Mouse (Mus musculus): ENCODE results near the gene Cdca3. TPM values are rescaled to one million over a fixed set of nuclear protein-coding genes. Genes with fewer than 3 reads are reported as not detected.

The Cdca3 gene
- total RNA-seq, 2 experiments from 2014 or later, result 1.6 to 1.7 TPM

DNA sequence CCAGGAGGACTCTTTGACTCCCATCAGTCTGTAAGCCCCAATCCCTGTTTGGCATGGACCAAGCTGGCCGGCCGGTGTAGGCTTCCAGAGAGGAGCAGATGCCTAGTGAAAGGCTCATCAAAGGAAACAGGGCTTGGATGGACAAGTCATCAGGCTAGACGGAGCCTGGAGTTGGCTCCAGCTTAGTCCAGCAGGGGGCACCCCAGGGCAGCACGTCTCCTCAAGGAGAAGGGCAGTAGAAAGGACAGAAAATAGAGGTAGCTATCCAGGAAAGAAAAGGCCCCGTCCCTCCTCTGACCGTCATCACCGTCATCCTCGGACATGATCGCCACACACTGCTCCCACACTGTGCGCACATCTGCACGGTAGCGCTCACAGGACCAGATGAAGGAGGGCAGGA is 30.4 kb downstream of the Cdca3 start:
- peak; percentile 91 to 93 for DNase-seq (ENCODE audit: low spot score in 2 of 2)
- intact Hi-C loops (cut with DNase I), result loop anchor here (5.0 kb wide), 1 partner anchor 73 kb away; the partner anchor contains the start of gene Mlf2

DNA sequence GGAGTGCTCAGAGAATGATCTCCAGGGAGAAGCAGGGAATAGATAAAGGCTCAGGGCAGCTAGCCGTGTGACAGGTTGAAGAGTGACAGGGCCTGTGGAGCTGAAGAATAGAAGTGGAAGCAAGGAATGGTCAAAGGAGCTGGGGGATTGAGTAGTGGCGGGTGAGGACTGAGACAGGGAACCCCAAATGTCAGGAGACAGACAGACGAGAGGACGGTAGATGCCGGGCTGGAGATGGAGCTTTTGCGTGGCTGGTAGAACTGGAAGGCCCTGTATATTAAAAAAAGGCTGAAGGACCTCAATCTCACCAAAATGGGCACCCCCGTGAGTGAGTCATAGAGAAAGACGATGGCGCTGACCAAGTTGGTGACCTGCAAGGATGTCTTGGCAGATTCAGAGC is 31.2 kb downstream of the Cdca3 start:
- intact Hi-C loops (cut with DNase I), result loop anchor here (5.0 kb wide), 1 partner anchor 72 kb away; the partner anchor contains the start of gene Mlf2
- no peak for DNase-seq (ENCODE audit: low spot score in 2 of 2)

DNA sequence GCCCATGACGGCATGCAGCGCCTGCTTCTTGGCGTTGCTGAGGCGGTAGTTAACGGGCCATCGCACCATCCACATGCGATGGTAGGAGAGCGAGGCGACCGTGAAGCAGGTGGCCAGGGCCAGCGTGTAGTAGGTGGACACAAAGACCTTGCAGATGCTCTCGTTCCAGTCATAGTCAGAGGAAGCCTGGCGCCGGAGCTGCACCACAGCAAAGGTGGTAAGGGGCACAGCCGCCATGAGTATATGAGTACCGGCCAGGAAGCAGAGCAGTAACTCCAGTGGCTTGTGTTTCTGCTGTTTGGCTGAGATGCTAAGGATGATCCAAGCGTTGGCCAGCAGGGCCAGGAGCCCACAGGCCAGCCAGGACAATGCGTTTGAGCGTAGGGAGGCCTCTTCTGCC is 31.9 kb downstream of the Cdca3 start:
- intact Hi-C loops (cut with DNase I), result loop anchor here (5.0 kb wide), 1 partner anchor 71 kb away; the partner anchor contains the start of gene Mlf2
- DNase-seq (ENCODE audit: low spot score in 2 of 2), result no peak

DNA sequence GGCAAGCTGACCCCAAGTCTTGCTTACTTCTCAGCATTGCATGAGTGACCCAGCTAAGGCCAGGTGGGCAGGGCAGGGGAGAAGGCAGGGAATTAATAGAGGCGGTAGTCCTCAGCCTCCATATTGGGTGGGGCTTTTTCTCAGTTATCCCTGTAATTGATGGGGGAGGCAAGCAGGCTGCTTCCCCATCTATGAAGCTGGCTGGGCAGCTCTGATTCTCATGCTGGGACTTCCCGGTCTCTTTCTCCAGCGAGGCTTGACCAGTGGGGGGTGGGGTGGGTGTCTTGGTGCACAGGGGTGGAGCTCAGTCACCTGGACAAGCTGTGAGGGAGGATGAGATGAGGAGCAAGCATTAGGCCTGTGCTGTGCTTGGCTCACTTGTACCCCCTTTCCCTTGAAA is 32.5 kb downstream of the Cdca3 start:
- intact Hi-C loops (cut with DNase I), result loop anchor here (2.0 to 5.0 kb wide), 2 partner anchors 43 to 70 kb away; partner anchors contain the start of gene Mlf2
- no peak for DNase-seq (ENCODE audit: low spot score in 2 of 2)

DNA sequence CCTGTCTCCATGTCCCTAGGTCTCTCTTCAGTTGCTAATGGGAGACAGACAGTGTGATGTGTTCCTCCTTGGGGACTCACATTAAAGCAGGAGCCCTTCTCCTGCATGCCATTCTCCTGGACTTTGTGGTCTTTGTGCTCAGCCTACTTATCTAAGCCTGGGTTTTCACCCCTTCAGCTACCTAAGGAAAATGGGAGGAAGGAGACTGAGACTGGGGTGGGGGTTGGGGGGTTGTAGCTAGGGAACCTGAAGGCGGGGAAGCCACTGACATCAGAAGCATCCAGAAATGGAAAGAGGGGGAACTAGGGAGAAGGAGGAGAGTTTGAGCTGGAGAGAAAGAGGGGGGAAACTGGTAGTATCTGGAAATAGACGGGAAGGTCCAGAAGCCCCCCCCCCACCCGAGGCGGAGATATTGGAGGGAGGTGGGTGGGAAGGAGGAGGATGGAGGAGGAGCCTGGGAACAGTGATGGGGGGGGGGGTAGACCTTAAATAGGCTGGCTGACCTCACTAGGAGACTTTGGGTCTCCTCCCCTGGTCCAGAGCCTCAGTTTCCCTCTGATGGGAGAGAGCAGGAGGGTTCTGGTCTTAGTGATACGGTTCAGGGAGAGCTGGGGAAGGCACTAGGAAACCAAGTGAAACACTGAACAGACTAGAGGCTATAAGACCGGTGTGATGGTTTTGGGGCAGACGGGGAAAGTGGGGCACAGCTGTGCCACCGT is 33.2 kb downstream of the Cdca3 start:
- DNase-seq (ENCODE audit: low spot score in 2 of 2), result peak in 1 of 2 experiments; percentile 52
- intact Hi-C loops (cut with DNase I), result loop anchor here (2.0 to 5.0 kb wide), 2 partner anchors 42 to 70 kb away; partner anchors contain the start of gene Mlf2

DNA sequence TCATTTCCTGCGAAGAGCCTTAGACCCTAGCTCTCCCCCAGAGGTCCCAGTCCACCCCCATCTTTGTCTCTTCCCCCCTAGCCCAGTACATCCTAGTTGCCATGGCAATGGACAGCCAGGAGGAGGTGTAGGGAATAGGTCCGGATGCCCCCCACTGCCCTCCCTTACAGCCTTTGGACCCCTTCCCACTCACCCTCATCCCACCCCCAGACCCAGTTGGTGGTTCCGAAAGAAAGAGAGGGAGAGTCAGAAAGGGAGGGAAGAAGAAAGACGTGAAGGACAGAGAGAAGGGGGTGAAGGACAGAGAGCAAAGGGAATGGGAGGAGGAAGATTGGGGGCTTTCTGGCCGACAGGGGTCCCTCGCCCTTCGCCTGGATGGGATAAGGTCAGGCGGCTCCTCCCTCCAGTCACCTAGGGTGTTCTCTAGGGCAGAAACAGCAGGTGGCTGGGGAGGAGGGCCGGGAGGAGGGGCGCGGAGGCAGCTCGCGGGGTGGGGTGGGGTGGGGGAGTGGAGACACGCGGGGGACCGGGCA is 33.8 kb downstream of the Cdca3 start:
- no peak for DNase-seq (ENCODE audit: low spot score in 2 of 2)
- intact Hi-C loops (cut with DNase I), result loop anchor here (2.0 to 5.0 kb wide), 2 partner anchors 42 to 69 kb away; partner anchors contain the start of gene Mlf2

DNA sequence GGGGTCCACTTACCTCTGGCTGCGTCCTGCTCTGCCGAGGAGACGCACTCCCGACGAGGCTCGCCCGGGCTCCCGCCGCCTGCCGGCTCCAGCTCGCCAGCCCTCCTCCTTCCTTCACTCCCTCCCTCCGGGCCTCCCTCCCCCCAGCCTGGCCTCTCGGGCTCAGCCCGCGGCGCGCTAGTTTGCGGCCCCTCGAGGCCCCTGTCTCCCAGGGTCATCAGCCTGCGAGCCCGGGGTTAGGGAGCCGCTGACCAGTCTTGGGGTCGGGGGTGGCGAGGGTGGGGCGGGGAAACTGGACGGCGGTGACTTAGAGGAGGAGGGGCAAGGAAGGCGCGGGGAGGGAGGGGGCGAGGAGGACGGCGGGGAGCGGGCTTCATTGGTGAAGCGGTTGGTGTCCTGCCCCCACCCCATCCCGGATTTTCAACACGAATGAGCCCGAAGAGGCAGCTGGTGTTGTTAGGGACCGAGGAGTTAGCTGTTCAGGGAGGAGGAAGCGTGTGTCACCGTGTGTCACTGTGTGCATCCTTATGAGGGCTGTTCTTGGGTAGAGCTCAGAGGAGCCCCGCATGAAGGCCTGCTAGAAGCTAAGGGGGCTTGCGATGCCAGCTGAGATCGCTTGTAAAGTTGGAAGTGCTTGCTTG is 34.4 kb downstream of the Cdca3 start, which contains the start of gene Gpr162:
TSS of gene Gpr162 (minus strand) at position 326 of the 641 bp plus-strand sequence.
- intact Hi-C loops (cut with DNase I), result loop anchor here (2.0 to 5.0 kb wide), 2 partner anchors 41 to 69 kb away; partner anchors contain the start of gene Mlf2
- DNase-seq (ENCODE audit: low spot score in 2 of 2), result peak; percentile 72 to 90

DNA sequence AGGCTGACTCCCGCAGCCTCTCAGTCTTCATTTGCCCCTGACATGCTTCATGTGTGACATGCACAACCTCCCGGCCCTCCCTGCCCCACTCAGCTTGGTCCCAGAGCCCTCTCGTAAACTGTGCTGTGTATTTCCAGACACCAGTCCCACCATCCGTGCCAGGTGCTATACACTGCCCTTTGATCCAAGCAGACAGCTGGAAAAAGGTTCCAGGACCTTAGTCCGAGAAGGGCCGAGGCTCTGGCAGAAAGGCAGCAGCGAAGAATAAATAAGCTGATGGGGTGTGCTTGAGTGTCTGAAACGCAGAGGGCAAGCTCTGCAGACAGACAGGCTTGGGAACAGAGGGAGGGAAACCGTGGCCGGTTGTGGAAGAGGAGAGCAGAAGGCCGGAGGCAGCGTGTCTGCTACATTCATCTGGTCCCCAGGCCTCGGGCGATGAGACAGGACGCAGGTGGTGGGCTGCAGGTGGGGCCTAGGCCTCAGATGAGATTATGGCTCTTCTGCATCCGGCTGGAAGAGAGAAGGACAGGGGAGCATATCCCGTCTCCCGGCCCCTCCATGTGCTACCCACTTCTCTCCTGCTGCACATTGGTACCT is 36.5 kb downstream of the Cdca3 start:
- intact Hi-C loops (cut with DNase I), result no loop called here
- no peak for DNase-seq (ENCODE audit: low spot score in 2 of 2)

DNA sequence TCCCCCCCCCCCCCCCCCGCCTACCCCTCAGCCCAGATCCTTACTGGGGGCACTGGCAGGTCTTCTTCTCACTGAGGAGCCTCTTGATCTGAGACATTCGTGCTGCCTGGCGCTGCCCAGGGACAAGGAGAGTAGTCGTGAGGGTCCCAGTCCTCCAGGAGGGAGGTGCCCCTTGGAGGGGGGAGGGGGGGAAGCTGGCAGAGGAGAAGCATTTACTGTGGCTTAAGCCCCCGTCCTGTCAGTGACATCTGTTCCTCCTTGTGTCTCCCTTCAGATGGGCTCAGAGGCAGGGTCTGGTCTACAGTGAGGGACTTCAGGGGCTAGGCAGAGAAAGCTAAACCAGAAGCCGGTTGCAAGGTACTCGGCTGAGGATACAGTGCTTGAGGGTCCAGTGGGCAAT is 37.2 kb downstream of the Cdca3 start:
- intact Hi-C loops (cut with DNase I), result no loop called here
- DNase-seq (ENCODE audit: low spot score in 2 of 2), result no peak

DNA sequence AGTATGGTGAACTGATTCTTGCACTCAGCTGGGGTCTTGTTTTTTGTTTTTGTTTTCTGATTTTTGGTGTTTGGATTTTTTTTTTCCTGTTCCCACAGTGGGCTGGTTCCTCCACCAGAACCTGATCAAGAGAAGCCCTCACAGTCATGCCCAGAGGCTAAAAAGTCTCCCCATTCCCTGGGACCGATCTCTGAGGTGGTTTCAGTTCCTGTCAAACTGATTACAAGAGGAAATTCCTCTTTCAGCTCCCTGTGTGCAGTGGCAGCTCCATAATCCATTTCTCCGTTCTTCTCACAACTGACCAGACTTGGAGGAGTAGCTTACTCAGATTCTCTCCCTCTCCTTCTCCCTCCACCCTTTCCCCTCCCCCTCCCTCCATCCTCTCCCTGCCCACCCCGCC is 45.0 kb downstream of the Cdca3 start:
- intact Hi-C loops (cut with DNase I), result no loop called here
- no peak for DNase-seq (ENCODE audit: low spot score in 2 of 2)

DNA sequence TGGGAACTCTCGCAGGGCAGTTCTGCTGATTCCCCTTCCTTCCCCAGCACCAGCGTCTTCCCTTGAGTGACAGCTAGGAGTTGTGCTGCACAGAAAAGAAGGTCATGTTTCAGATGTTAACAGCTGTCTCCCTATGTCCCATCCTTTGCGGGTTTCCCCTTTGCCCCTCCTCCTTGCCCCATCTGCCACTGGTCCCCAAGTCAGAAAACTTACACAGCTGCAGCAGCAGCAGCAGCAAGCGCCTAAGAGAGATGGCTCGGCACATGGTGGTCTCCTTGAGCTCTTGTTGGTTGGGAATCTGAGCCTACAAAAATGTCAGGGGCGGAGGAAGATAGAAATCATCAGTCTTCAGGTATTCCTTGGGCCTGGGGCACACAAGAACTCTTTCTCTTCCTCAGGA is 50.0 kb downstream of the Cdca3 start:
- DNase-seq (ENCODE audit: low spot score in 2 of 2), result no peak
- intact Hi-C loops (cut with DNase I), result no loop called here

DNA sequence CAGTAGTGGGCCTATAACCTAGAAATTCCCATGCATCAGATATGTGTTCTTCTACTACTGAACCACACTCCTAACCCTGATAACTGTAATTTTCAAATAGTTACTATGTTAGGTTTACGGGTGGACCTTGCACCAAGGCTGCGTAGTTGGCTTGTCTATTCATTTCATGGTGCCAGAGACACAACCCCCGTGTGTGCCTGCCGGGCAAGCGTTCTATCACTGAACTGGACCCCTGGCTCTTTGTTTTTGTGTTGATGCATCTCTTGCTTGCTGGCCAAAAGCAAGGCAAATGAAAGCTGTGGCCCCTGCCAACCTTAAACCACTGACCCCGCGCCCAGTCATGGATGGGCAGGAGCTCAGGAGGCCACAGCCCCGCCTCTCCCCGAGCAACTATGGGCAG is 52.5 kb downstream of the Cdca3 start:
- intact Hi-C loops (cut with DNase I), result no loop called here
- DNase-seq (ENCODE audit: low spot score in 2 of 2), result no peak

Other genes with a start within 250 kb of the Cdca3 start
- under 1 TPM; 0.26 to 0.57 TPM for gene C1s2, start 193.5 kb upstream of the Cdca3 start, total RNA-seq (2021)
- gene Lpcat3, start 166.5 kb upstream of the Cdca3 start, total RNA-seq (2021), result 10 to 100 TPM; 33.8 to 37.1 TPM
- 10 to 100 TPM; 45.6 to 45.9 TPM for gene Emg1, start 117.4 kb upstream of the Cdca3 start, total RNA-seq (2021)
- gene Phb2, start 117.2 kb upstream of the Cdca3 start, total RNA-seq (2021), result 100 to 1,000 TPM; 133 to 144 TPM
- gene Ptpn6, start 90.8 kb upstream of the Cdca3 start, total RNA-seq (2021), result 1 to 10 TPM; 3.6 to 4.0 TPM
- 100 to 1,000 TPM; 294 to 301 TPM for gene Grcc10, start 88.2 kb upstream of the Cdca3 start, total RNA-seq (2021)
- gene Gm45234, start 73.5 kb upstream of the Cdca3 start, total RNA-seq (2021), result not detected
- gene Atn1, start 73.0 kb upstream of the Cdca3 start, total RNA-seq (2021), result 100 to 1,000 TPM; 147 to 166 TPM
- 100 to 1,000 TPM; 719 to 758 TPM for gene Eno2, start 59.9 kb upstream of the Cdca3 start, total RNA-seq (2021)
- under 1 TPM; 0.47 to 0.81 TPM for gene Lrrc23, start 49.8 kb upstream of the Cdca3 start, total RNA-seq (2021)
- 1 to 10 TPM; 2.9 to 5.3 TPM for gene Spsb2, start 20.9 kb upstream of the Cdca3 start, total RNA-seq (2021)
- gene Tpi1, start 15.3 kb upstream of the Cdca3 start, total RNA-seq (2021), result 100 to 1,000 TPM; 629 to 634 TPM
- gene Usp5, start 63 bp upstream of the Cdca3 start, total RNA-seq (2021), result 100 to 1,000 TPM; 178 to 184 TPM
- gene Gnb3, start 10.7 kb downstream of the Cdca3 start, total RNA-seq (2021), result not detected
- 10 to 100 TPM; 25.9 to 32.9 TPM for gene P3h3, start 28.2 kb downstream of the Cdca3 start, total RNA-seq (2021)
- 100 to 1,000 TPM; 220 to 231 TPM for gene Gpr162, start 34.4 kb downstream of the Cdca3 start, total RNA-seq (2021)
- gene Cd4, start 58.7 kb downstream of the Cdca3 start, total RNA-seq (2021), result 1 to 10 TPM; 1.1 to 1.5 TPM
- gene Lag3, start 82.2 kb downstream of the Cdca3 start, total RNA-seq (2021), result 1 to 10 TPM; 2.1 to 3.0 TPM
- gene Ptms, start 90.6 kb downstream of the Cdca3 start, total RNA-seq (2021), result 1,000 to 10,000 TPM; 1,161 to 1,212 TPM
- 100 to 1,000 TPM; 670 to 685 TPM for gene Mlf2, start 101.8 kb downstream of the Cdca3 start, total RNA-seq (2021)
- 100 to 1,000 TPM; 140 to 142 TPM for gene Cops7a, start 136.0 kb downstream of the Cdca3 start, total RNA-seq (2021)
- 100 to 1,000 TPM; 130 to 142 TPM for gene Pianp, start 167.1 kb downstream of the Cdca3 start, total RNA-seq (2021)
- 10 to 100 TPM; 41.7 to 42.6 TPM for gene Zfp384, start 179.6 kb downstream of the Cdca3 start, total RNA-seq (2021)
- 10 to 100 TPM; 60.8 to 61.1 TPM for gene Ing4, start 210.2 kb downstream of the Cdca3 start, total RNA-seq (2021)
- gene Acrbp, start 220.1 kb downstream of the Cdca3 start, total RNA-seq (2021), result 1 to 10 TPM; 5.7 to 9.0 TPM
- under 1 TPM; 0.40 to 0.66 TPM for gene Lpar5, start 238.4 kb downstream of the Cdca3 start, total RNA-seq (2021)